Mouse (Mus musculus) forebrain, postnatal 0 days (tissue): ENCODE data around the gene Tbcel. TPM values are rescaled to one million over a fixed set of nuclear protein-coding genes. Genes with fewer than 3 reads are reported as not detected.

Experiments used
- ATAC-seq: fragments of 200-750 bp; cut with Nextera tagmentation; 2 replicates; pipeline ENCODE4 v1.8.0; 2017; ENCODE audit warnings: mild to moderate bottlenecking, moderate library complexity
- DNase-seq: peaks from one replicate; pipeline ENCODE4 v3.0.0-alpha.2; 2015
- H3K27ac ChIP-seq: fragments of 300-500 bp; sonication (generic); 2 replicates; pipeline ENCODE4 v1.5.1; 2014; ENCODE audit warnings: low read depth, mild to moderate bottlenecking, antibody characterized with exemption, low read length, moderate library complexity, mixed read lengths
- H3K27me3 ChIP-seq: fragments of 300-500 bp; sonication (generic); 2 replicates; pipeline ENCODE4 v1.6.1; 2014; ENCODE audit warnings: mild to moderate bottlenecking, low read length, mixed read lengths; ENCODE audit not compliant: insufficient read depth
- H3K36me3 ChIP-seq: fragments of 300-500 bp; sonication (generic); 2 replicates; pipeline ENCODE4 v1.6.1; 2014; ENCODE audit warnings: mild to moderate bottlenecking, moderate library complexity; ENCODE audit not compliant: insufficient read depth
- H3K4me1 ChIP-seq: fragments of 300-500 bp; sonication (generic); 2 replicates; pipeline ENCODE4 v1.6.1; 2014; ENCODE audit warnings: antibody characterized with exemption; ENCODE audit not compliant: insufficient read depth
- H3K4me2 ChIP-seq: fragments of 300-500 bp; sonication (generic); 2 replicates; pipeline ENCODE4 v1.6.1; 2014; ENCODE audit warnings: low read depth, mild to moderate bottlenecking, moderate library complexity
- H3K4me3 ChIP-seq: fragments of 300-500 bp; sonication (generic); 2 replicates; pipeline ENCODE4 v1.5.1; 2014; ENCODE audit warnings: low read depth, low read length, mixed read lengths
- H3K9ac ChIP-seq: fragments of 300-500 bp; sonication (generic); 2 replicates; pipeline ENCODE4 v1.6.1; 2014; ENCODE audit warnings: mild to moderate bottlenecking
- H3K9me3 ChIP-seq: fragments of 300-500 bp; sonication (generic); 2 replicates; pipeline ENCODE4 v1.6.1; 2016; ENCODE audit warnings: low read length
- CTCF ChIP-seq: sonication (generic); IDR thresholded peaks from 2 replicates; pipeline ENCODE4 v1.5.1; 2016; ENCODE audit warnings: antibody characterized with exemption, control low read depth, low read depth
- WGBS: fragments of 180-500 bp; shearing (Covaris S2); extraction: QIAGEN DNeasy Blood & Tissue Kit; methylation state at CpG from one replicate; pipeline ENCODE4 v1.1.7; 2014; 5-methylcytosine and 5-hydroxymethylcytosine counted together
- polyA plus RNA-seq: library from polyadenylated mRNA; unstranded; fragments of >200 nt; fragmentation: Nextera tagmentation; extraction: Ambion mirVana; gene quantifications from 2 replicates; pipeline ENCODE4 v1.2.1, GENCODE M21; 2015
- total RNA-seq: library from RNA; depleted of rRNA; stranded (reverse); fragments of >200 nt; gene quantifications from 2 replicates; pipeline ENCODE4 v1.2.3, GENCODE M21; 2014; rRNA removed

The Tbcel gene
- 16.6 and 24.8 TPM in 2 replicates for total RNA-seq
- polyA plus RNA-seq, result 2.1 and 3.2 TPM in 2 replicates

GRCm38 (mm10) chr9:42507709-42508108 lies at the start of gene Tbcel:
TSS of gene Tbcel (minus strand) at chr9:42507809.
- no peaks in the 10 kb centered on the region for H3K4me1 ChIP-seq
- WGBS, result 94% methylated on average over 6 of the region's 6 CpGs
- no peaks in the 10 kb centered on the region for H3K27me3 ChIP-seq
- no peaks in the 10 kb centered on the region for H3K36me3 ChIP-seq
- no peaks in the 10 kb centered on the region for H3K9me3 ChIP-seq
- no peak for DNase-seq
- no peak for ATAC-seq
- no peak within 1 kb of the TSS for H3K9ac ChIP-seq
- no peak within 1 kb of the TSS for H3K4me3 ChIP-seq
- H3K27ac ChIP-seq, result no peak within 1 kb of the TSS
- no peak within 1 kb of the TSS for H3K4me2 ChIP-seq
- no peak for TF ChIP-seq CTCF

GRCm38 (mm10) chr9:42555186-42555585 lies 47.6 kb upstream of the Tbcel start:
- no peak for ATAC-seq
- no peak overlapping the region for H3K9ac ChIP-seq
- H3K27me3 ChIP-seq, result no peaks in the 10 kb centered on the region
- WGBS, result 90% methylated on average over 1 of the region's 1 CpGs
- H3K9me3 ChIP-seq, result no peaks in the 10 kb centered on the region
- no peak for TF ChIP-seq CTCF
- H3K36me3 ChIP-seq, result no peaks in the 10 kb centered on the region
- no peak overlapping the region for H3K27ac ChIP-seq
- no peak overlapping the region for H3K4me3 ChIP-seq
- H3K4me2 ChIP-seq, result no peak overlapping the region
- H3K4me1 ChIP-seq, result no peaks in the 10 kb centered on the region
- no peak for DNase-seq

GRCm38 (mm10) chr9:42550116-42550515 lies 42.5 kb upstream of the Tbcel start:
- WGBS, result 13% methylated on average over 13 of the region's 13 CpGs

GRCm38 (mm10) chr9:42548981-42549380 lies 41.4 kb upstream of the Tbcel start:
- Histone ChIP-seq H3K27ac (no peak overlapping the region), H3K27me3 (no peaks in the 10 kb centered on the region), H3K36me3 (no peaks in the 10 kb centered on the region), H3K4me3 (no peak overlapping the region), H3K9ac (no peak overlapping the region), H3K4me2 (no peak overlapping the region), H3K4me1 (no peaks in the 10 kb centered on the region; the same call in 1 of the 2 replicates), H3K9me3 (no peaks in the 10 kb centered on the region)
- TF ChIP-seq CTCF, result peak; percentile 3; the same call in 1 of the 2 replicates
- DNase-seq, result peak; percentile 48
- WGBS, result 35% methylated on average over 7 of the region's 7 CpGs
- peak; percentile 29; the same call in 1 of the 2 replicates for ATAC-seq

More at GRCm38 (mm10) chr9:42550116-42550515, 42.5 kb upstream of the Tbcel start:
- Histone ChIP-seq H3K36me3 (no peaks in the 10 kb centered on the region), H3K4me1 (no peaks in the 10 kb centered on the region; the same call in 1 of the 2 replicates), H3K4me2 (no peak overlapping the region), H3K4me3 (no peak overlapping the region), H3K27ac (no peak overlapping the region), H3K27me3 (no peaks in the 10 kb centered on the region), H3K9me3 (no peaks in the 10 kb centered on the region), H3K9ac (no peak overlapping the region)
- DNase-seq, result peak; percentile 89
- ATAC-seq, result peak; percentile 81
- TF ChIP-seq CTCF, result peak; percentile 99

- ATAC-seq, result peak; percentile 95
- no peaks in the 10 kb centered on the region for H3K27me3 ChIP-seq
- peak overlapping the region; percentile 66; the same call in 1 of the 2 replicates for H3K27ac ChIP-seq
- 39% methylated on average over 10 of the region's 10 CpGs for WGBS
- no peak overlapping the region for H3K4me2 ChIP-seq
- no peak overlapping the region for H3K9ac ChIP-seq
- no peaks in the 10 kb centered on the region; the same call in 1 of the 2 replicates for H3K4me1 ChIP-seq
- no peak overlapping the region for H3K4me3 ChIP-seq
- TF ChIP-seq CTCF, result no peak
- DNase-seq, result peak; percentile 78
- no peaks in the 10 kb centered on the region for H3K36me3 ChIP-seq
- no peaks in the 10 kb centered on the region for H3K9me3 ChIP-seq
Measured at GRCm38 (mm10) chr9:42544521-42544920, 36.9 kb upstream of the Tbcel start.

- no peaks in the 10 kb centered on the region for H3K9me3 ChIP-seq
- 0 out of 2 replicates have a peak overlapping the region, but pooled peaks have one; percentile 59 for H3K27ac ChIP-seq
- ATAC-seq, result no peak
- 67% methylated on average over 8 of the region's 8 CpGs for WGBS
- H3K36me3 ChIP-seq, result no peaks in the 10 kb centered on the region
- H3K4me1 ChIP-seq, result peaks cover 19% of the 10 kb centered on the region; the same call in 1 of the 2 replicates
- TF ChIP-seq CTCF, result no peak
- H3K4me2 ChIP-seq, result no peak overlapping the region
- DNase-seq, result no peak
- H3K4me3 ChIP-seq, result no peak overlapping the region
- H3K9ac ChIP-seq, result no peak overlapping the region
- H3K27me3 ChIP-seq, result no peaks in the 10 kb centered on the region
Measured at GRCm38 (mm10) chr9:42533491-42533890, 25.9 kb upstream of the Tbcel start.

- Histone ChIP-seq H3K36me3 (no peaks in the 10 kb centered on the region), H3K4me3 (no peak overlapping the region), H3K4me2 (no peak overlapping the region), H3K9me3 (no peaks in the 10 kb centered on the region), H3K27me3 (no peaks in the 10 kb centered on the region), H3K9ac (no peak overlapping the region), H3K4me1 (peaks cover 19% of the 10 kb centered on the region; the same call in 1 of the 2 replicates), H3K27ac (peak overlapping the region; percentile 59)
- DNase-seq (no peak), ATAC-seq (no peak)
- TF ChIP-seq CTCF, result no peak
- 4% methylated on average over 6 of the region's 6 CpGs for WGBS
Measured at GRCm38 (mm10) chr9:42533041-42533440, 25.4 kb upstream of the Tbcel start.
